Comparison of ENCODE assay signal across 8 mouse cellular contexts in the genomic region with DNA sequence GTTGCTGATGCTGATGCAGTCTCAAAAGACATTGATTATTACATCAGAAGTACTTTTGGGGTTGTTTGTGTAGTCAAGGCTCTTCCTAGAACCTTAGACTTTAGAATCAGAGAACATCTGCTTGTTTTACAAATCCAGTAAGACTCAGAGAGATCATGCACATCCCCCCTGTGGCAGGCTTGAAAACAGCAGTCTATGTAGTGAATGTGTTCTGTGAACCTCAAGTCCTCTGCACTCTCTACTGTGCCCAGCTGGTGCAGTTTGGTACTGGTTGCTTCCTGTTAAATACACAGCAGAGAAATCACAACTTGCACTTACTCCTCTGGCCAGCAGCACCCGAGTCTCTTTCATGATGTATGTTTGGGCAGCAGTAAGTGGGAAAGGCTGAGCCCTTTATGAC. TPM values are rescaled to one million over a fixed set of nuclear protein-coding genes. Genes with fewer than 3 reads are reported as not detected.
DNase-seq lines count a peak whose midpoint lies in the region; ATAC-seq and TF ChIP-seq lines count a peak whose summit lies in the region.
"Had no signal": no experiment of that assay in that cellular context is flagged by ENCODE, and none has a peak within 500 bp of the region (broad histone marks: within the 10 kb centered on the region; RNA-seq: fewer than 3 reads in every experiment).

No protein-coding gene starts in this region.

- H3K9me3 ChIP-seq in hindbrain, embryonic 14.5 days (ENCODE audit: control insufficient read depth, low read length), result no peaks in the 10 kb centered on the region
- H3K9me3 ChIP-seq in stomach, postnatal 0 days (ENCODE audit: control insufficient read depth, low read length), result no peaks in the 10 kb centered on the region
- H3K9me3 ChIP-seq: neural tube, embryonic 13.5 days had no signal

- no peaks in the 10 kb centered on the region for H3K27me3 ChIP-seq in hindbrain, embryonic 14.5 days (ENCODE audit: control insufficient read depth, insufficient read depth, low read length)
- H3K27me3 ChIP-seq in stomach, postnatal 0 days (ENCODE audit: control insufficient read depth, insufficient read depth, low read length), result no peaks in the 10 kb centered on the region
- H3K27me3 ChIP-seq: neural tube, embryonic 13.5 days had no signal

- 43% methylated on average over 1 of the region's 1 CpGs for WGBS in hindbrain, embryonic 14.5 days
- WGBS in stomach, postnatal 0 days, result 10% methylated on average over 1 of the region's 1 CpGs

- no peak overlapping the region for H3K4me2 ChIP-seq in hindbrain, embryonic 14.5 days (replicated peaks)
- H3K4me2 ChIP-seq in stomach, postnatal 0 days (replicated peaks; ENCODE audit: low read depth), result no peak overlapping the region
- H3K4me2 ChIP-seq: neural tube, embryonic 13.5 days had no signal

- TF ChIP-seq EP300 in stomach, postnatal 0 days (optimal IDR thresholded peaks at IDR 0.05), result no peak

- H3K27ac ChIP-seq in hindbrain, embryonic 14.5 days, result no peak overlapping the region
- H3K27ac ChIP-seq in stomach, postnatal 0 days (replicated peaks), result no peak overlapping the region
- H3K27ac ChIP-seq: neural tube, embryonic 13.5 days had no signal

- no peaks in the 10 kb centered on the region for H3K36me3 ChIP-seq in hindbrain, embryonic 14.5 days (replicated peaks; ENCODE audit: control insufficient read depth, insufficient read depth)
- no peaks in the 10 kb centered on the region for H3K36me3 ChIP-seq in stomach, postnatal 0 days (ENCODE audit: control insufficient read depth, insufficient read depth, low read length)
- H3K36me3 ChIP-seq: neural tube, embryonic 13.5 days had no signal

- no peaks in the 10 kb centered on the region for H3K4me1 ChIP-seq in hindbrain, embryonic 14.5 days (replicated peaks; ENCODE audit: control insufficient read depth, insufficient read depth, low read length)
- H3K4me1 ChIP-seq in stomach, postnatal 0 days (replicated peaks; ENCODE audit: control insufficient read depth, insufficient read depth), result no peaks in the 10 kb centered on the region
- H3K4me1 ChIP-seq: neural tube, embryonic 13.5 days had no signal

- DNase-seq in 3134 (ENCODE audit: extremely low read depth, insufficient read length, low spot score), result peak; percentile 23
- DNase-seq in 416B (ENCODE audit: low read depth), result peak; percentile 91
- peak; percentile 82 for DNase-seq in adrenal gland, postnatal 14 days
- DNase-seq in hindbrain, embryonic 14.5 days (ENCODE audit: low spot score), result peak; percentile 68
- DNase-seq in layer of hippocampus, postnatal 14 days (ENCODE audit: low spot score in 2 of 2), result peak; percentile 35 to 70
- peak; percentile 64 for DNase-seq in stomach, postnatal 0 days (ENCODE audit: low spot score)

- no peak for ATAC-seq in hindbrain, embryonic 14.5 days (ENCODE audit: low FRiP score)
- peak; percentile 97 for ATAC-seq in megakaryocyte progenitor cell, adult 5-6 weeks (replicated peaks; ENCODE audit: poor library complexity)
- peak; percentile 76 for ATAC-seq in stomach, postnatal 0 days (ENCODE audit: low FRiP score, low TSS enrichment)

- H3K9ac ChIP-seq in hindbrain, embryonic 14.5 days, result no peak overlapping the region
- no peak overlapping the region for H3K9ac ChIP-seq in stomach, postnatal 0 days (ENCODE audit: low read length)
- H3K9ac ChIP-seq: neural tube, embryonic 13.5 days had no signal

- TF ChIP-seq CTCF in stomach, postnatal 0 days (IDR thresholded peaks at IDR 0.05; ENCODE audit: low read depth), result peak; percentile 77

- no peak overlapping the region for H3K4me3 ChIP-seq in hindbrain, embryonic 14.5 days (replicated peaks; ENCODE audit: low read length)
- H3K4me3 ChIP-seq in stomach, postnatal 0 days (ENCODE audit: low read depth, low read length), result no peak overlapping the region
- H3K4me3 ChIP-seq: neural tube, embryonic 13.5 days had no signal

RNA-seq across cellular contexts. Expression of a gene that starts 11.6 kb away (rescaled TPM):
- total RNA-seq in adrenal gland, postnatal 14 days (2021), result 26.0 and 37.0 TPM in 2 replicates
- 53.0 and 58.4 TPM in 2 replicates for polyA plus RNA-seq in hindbrain, embryonic 14.5 days (2014; fragmentation: Nextera tagmentation; extraction: Ambion mirVana)
- total RNA-seq in layer of hippocampus, postnatal 14 days (2021), result 100 to 1,000 TPM in 1 of 2 experiments, 10 to 100 TPM in 1; 98.7 to 116 TPM
- 12.4 and 16.1 TPM in 2 replicates for total RNA-seq in megakaryocyte progenitor cell, adult 5-6 weeks (2015)
- 12.6 and 16.1 TPM in 2 replicates for total RNA-seq in megakaryocyte progenitor cell, adult 5-6 weeks (2017)
- 12.6 and 18.2 TPM in 2 replicates for polyA plus RNA-seq in stomach, postnatal 0 days (2015; fragmentation: Nextera tagmentation; extraction: Ambion mirVana)

Comparison
In these comparisons a context has a peak if more than half of its experiments do, and no peak if none do; other contexts are left out.
1. DNase-seq: peak in every context shown above with its lines; median percentile 91 in 416B; 82 in adrenal gland, postnatal 14 days; 68 in hindbrain, embryonic 14.5 days; 64 in stomach, postnatal 0 days; 52 in layer of hippocampus, postnatal 14 days; 23 in 3134.